Mouse (Mus musculus) midbrain, embryonic 13.5 days (tissue): ENCODE results near the gene Fndc8. TPM values are rescaled to one million over a fixed set of nuclear protein-coding genes. Genes with fewer than 3 reads are reported as not detected.

Source experiments
- ATAC-seq: fragments of 200-750 bp; cut with Nextera tagmentation; 2 replicates; pipeline ENCODE4 v1.8.0; 2017; ENCODE audit warnings: mild to moderate bottlenecking, moderate TSS enrichment, moderate library complexity
- H3K27ac ChIP-seq: fragments of 300-500 bp; sonication (generic); 2 replicates; pipeline ENCODE4 v1.5.1; 2015; ENCODE audit warnings: inconsistent platforms, mild to moderate bottlenecking, moderate library complexity
- H3K27me3 ChIP-seq: fragments of 300-500 bp; sonication (generic); 2 replicates; pipeline ENCODE4 v1.6.1; 2015; ENCODE audit warnings: mild to moderate bottlenecking, inconsistent platforms
- H3K36me3 ChIP-seq: fragments of 300-500 bp; sonication (generic); 2 replicates; pipeline ENCODE4 v1.6.1; 2015; ENCODE audit warnings: mild to moderate bottlenecking, inconsistent platforms
- H3K4me1 ChIP-seq: fragments of 300-500 bp; sonication (generic); replicated peaks from 2 replicates; pipeline ENCODE4 v1.6.1; 2015; ENCODE audit warnings: inconsistent platforms
- H3K4me2 ChIP-seq: fragments of 300-500 bp; sonication (generic); replicated peaks from 2 replicates; pipeline ENCODE4 v1.6.1; 2015; ENCODE audit warnings: moderate library complexity, mild to moderate bottlenecking, inconsistent platforms
- H3K4me3 ChIP-seq: fragments of 300-500 bp; sonication (generic); replicated peaks from 2 replicates; pipeline ENCODE4 v1.5.1; 2015; ENCODE audit warnings: mild to moderate bottlenecking, inconsistent platforms
- H3K9ac ChIP-seq: fragments of 300-500 bp; sonication (generic); replicated peaks from 2 replicates; pipeline ENCODE4 v1.6.1; 2015; ENCODE audit warnings: mild to moderate bottlenecking, inconsistent platforms
- H3K9me3 ChIP-seq: fragments of 300-500 bp; sonication (generic); 2 replicates; pipeline ENCODE4 v1.6.1; 2016; ENCODE audit warnings: mild to moderate bottlenecking, inconsistent platforms
- WGBS: fragments of 180-500 bp; shearing (Covaris S2); methylation state at CpG from one replicate; pipeline ENCODE4 v1.1.7; 2015; 5-methylcytosine and 5-hydroxymethylcytosine counted together
- polyA plus RNA-seq: library from polyadenylated mRNA; unstranded; fragments of >200 nt; fragmentation: Nextera tagmentation; extraction: Ambion mirVana; gene quantifications from 2 replicates; pipeline ENCODE4 v1.2.1, GENCODE M21; 2015

The Fndc8 gene
- polyA plus RNA-seq, 1 experiment from 2014 or later, result 0.48 TPM

DNA sequence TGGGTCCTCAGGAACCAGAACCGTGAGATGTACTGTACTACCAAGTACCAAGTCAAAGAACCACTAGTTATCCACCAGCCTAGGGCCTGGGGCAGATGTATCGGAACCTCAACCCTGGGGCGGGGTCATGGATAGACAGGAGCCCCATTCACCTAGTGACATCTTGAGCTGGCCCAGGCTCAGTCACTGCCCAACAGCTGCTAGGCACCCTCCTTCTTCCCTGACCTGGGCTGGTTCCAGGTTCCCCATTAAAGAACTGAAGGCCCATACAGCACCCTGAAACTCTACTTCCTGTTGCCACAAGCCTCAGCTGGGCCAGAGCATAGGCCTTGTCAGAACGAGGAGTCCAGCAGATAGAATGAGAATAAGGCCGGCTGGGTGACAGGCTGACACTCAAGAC, 7.8 kb downstream of the Fndc8 start:
- no peaks in the 10 kb centered on the region for H3K9me3 ChIP-seq
- H3K4me3 ChIP-seq, result no peak overlapping the region
- H3K27ac ChIP-seq, result no peak overlapping the region
- 91% methylated on average over 5 of the region's 5 CpGs for WGBS
- H3K9ac ChIP-seq, result no peak overlapping the region
- H3K27me3 ChIP-seq, result no peaks in the 10 kb centered on the region
- H3K36me3 ChIP-seq, result peaks cover 77% of the 10 kb centered on the region
- H3K4me1 ChIP-seq, result no peaks in the 10 kb centered on the region
- no peak overlapping the region for H3K4me2 ChIP-seq
- no peak for ATAC-seq

DNA sequence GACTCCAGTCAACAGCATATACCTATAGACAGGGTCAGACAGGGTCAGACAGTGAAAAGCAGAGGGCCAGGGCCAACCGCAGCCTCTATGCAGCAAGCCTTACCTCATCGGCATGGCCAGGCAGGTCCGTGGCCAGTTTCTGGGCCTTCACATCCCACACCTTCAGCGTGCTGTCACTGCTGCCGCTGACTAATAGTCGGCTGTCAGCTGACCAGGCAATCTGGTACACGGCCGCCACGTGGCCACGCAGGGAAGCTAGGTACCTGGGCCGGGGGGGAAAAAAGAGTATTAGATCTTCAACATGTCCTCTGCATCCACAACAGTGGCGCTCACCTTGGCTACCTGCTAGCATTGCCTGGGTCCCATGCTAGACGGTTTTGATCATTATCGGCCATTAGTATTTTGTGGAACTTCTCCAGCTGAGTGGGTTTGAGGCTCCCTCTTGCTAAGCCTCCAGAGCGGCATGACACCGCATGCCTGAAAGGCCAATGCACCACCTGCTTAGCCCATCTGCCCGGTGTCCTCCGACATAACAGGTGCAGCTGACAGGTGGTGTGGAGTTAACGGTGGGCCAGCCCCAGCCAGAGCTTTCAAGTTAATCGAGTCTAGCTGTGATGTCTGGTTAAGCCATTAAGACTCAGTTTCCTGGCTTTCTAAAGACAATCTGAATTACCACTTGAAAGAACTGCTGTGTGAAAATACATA, 9.8 kb downstream of the Fndc8 start:
- Histone ChIP-seq H3K36me3 (peaks cover 94% of the 10 kb centered on the region), H3K4me2 (no peak overlapping the region), H3K4me3 (no peak overlapping the region), H3K27ac (no peak overlapping the region), H3K4me1 (no peaks in the 10 kb centered on the region), H3K9me3 (no peaks in the 10 kb centered on the region), H3K9ac (no peak overlapping the region), H3K27me3 (no peaks in the 10 kb centered on the region)
- WGBS, result 96% methylated on average over 20 of the region's 20 CpGs
- no peak for ATAC-seq

DNA sequence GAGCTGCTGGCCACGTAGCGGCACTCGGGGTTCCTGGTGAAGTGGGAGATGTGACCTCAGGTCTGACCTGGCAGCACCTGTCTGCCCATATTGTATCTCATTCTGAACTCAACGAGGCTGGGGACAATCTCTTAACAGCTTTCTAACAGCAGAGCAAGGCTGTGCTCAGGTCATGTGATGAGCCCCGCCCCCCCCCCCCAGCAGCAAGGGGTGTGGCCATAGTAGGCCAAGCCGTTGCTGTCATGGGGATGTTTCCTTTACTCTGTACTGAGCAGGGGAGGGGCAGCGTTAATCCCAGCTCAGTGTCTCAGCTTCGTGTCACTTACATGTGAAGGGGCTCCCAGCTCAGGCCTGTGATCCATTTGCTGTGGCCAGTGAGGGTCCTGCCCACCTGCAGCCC, 13.0 kb downstream of the Fndc8 start:
- 68% methylated on average over 8 of the region's 8 CpGs for WGBS
- H3K4me1 ChIP-seq, result peaks cover 10% of the 10 kb centered on the region
- no peak overlapping the region for H3K4me2 ChIP-seq
- H3K9ac ChIP-seq, result no peak overlapping the region
- no peak overlapping the region for H3K27ac ChIP-seq
- 0 out of 2 replicates have a peak, but pooled peaks cover 2% of the 10 kb centered on the region for H3K27me3 ChIP-seq
- ATAC-seq, result no peak
- no peaks in the 10 kb centered on the region for H3K9me3 ChIP-seq
- no peak overlapping the region for H3K4me3 ChIP-seq
- peaks cover 65% of the 10 kb centered on the region for H3K36me3 ChIP-seq

DNA sequence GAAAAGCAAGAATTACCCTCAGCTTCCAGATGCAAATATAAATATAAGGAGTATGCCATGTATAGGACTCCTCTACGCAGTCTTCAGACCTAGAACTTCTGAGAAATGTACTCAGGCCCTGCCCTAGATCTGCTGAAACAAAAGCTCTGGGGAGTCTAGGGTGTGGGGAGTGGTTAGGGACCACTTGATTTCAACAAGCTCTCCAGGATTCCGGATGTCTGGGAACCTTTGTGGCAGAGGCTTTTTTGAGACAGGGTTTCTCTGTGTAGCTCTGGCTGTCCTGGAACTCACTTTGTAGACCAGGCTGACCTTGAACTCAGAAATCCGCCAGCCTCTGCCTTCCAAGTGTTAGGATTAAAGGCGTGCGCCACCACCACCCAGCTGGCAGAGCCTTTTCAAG, 13.9 kb downstream of the Fndc8 start:
- 91% methylated on average over 5 of the region's 5 CpGs for WGBS
- ATAC-seq, result no peak

DNA sequence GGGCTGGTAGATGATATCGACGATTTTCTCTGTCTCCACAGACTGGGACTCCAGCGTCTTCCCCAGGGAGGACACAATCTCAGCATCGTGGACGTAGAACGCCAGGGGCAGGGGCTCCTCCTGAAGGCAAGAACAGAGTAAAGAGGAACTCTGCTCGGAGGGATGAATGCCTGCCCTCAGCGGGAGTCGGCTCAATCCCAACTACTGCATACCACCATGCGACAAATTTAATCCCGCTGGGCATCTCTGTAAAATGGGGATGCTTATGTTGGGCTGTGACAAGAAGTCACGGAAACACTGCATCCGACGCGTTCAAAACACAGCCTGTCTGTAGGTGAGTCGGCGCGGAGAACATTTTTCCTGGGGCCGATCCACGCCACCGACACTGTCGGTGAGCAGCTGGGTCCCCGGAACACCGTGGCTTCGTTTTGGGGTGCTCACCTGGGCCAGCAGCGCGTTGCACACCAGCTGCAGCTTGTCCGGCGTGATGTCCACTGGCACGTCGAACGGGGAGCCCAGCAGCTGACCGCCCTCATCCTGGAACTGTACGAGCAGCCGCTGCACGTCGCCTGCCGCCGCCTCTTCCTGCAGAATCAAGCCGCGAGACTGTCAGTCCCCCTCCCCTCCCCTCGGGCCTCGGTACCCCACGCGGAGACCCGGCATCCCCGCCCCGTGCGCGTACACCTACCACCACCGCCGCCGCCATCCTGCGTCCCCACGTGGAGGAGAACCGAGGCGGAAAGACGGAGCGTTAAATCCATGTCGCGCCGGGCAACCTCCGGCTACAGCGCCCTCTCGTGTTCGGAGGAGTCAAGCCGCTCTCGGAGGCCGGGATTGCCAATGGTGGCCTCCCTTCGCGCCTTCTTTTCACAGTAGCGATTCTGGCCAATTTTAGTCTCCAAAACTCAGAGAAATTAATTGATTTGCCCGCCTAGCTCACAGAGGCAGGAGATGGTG, 16.0 kb downstream of the Fndc8 start, which contains the start of gene Nle1:
Nle1 (minus strand) TSS at position 761 of the 957 bp plus-strand sequence.
- peaks cover 35% of the 10 kb centered on the region for H3K36me3 ChIP-seq
- WGBS, result 2% methylated on average over 70 of the region's 73 CpGs

More for the DNA sequence above, 13.9 kb downstream of the Fndc8 start:
- Histone ChIP-seq H3K9ac (no peak overlapping the region), H3K9me3 (no peaks in the 10 kb centered on the region), H3K27ac (no peak overlapping the region), H3K27me3 (peaks cover 7% of the 10 kb centered on the region; the same call in 1 of the 2 replicates), H3K36me3 (peaks cover 56% of the 10 kb centered on the region), H3K4me2 (no peak overlapping the region), H3K4me1 (peaks cover 10% of the 10 kb centered on the region), H3K4me3 (no peak overlapping the region)

DNA sequence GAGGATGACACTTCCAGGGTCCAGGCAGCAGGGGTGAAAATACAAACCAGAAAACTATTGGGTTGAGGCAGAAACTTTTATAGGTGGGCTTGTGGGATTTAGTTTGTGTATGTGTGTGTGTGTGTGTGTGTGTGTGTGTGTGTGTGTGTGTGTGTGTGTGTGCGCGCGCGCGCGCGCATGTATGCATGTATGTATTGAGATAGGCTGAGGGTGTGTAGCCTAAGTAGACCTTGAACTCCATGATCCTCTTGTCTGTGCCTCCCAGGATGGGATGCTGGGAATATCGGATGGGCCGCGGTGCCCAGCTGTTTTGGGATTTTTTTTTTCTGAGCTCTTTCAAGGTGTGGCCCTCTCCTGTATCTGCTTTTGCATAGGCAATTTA, 16.7 kb downstream of the Fndc8 start:
- 64% methylated on average over 10 of the region's 10 CpGs for WGBS
- Histone ChIP-seq H3K36me3 (peaks cover 29% of the 10 kb centered on the region), H3K9ac (peak overlapping the region; percentile 79; the same call in 1 of the 2 replicates)

More for the DNA sequence above, 16.0 kb downstream of the Fndc8 start, which contains the start of gene Nle1:
- Histone ChIP-seq H3K4me2 (peak within 1 kb of the TSS; percentile 74), H3K27ac (no peak within 1 kb of the TSS), H3K9me3 (no peaks in the 10 kb centered on the region), H3K27me3 (peaks cover 12% of the 10 kb centered on the region; the same call in 1 of the 2 replicates), H3K4me3 (peak within 1 kb of the TSS; percentile 68), H3K4me1 (peaks cover 10% of the 10 kb centered on the region), H3K9ac (peak within 1 kb of the TSS; percentile 79)
- peak; percentile 86 for ATAC-seq

DNA sequence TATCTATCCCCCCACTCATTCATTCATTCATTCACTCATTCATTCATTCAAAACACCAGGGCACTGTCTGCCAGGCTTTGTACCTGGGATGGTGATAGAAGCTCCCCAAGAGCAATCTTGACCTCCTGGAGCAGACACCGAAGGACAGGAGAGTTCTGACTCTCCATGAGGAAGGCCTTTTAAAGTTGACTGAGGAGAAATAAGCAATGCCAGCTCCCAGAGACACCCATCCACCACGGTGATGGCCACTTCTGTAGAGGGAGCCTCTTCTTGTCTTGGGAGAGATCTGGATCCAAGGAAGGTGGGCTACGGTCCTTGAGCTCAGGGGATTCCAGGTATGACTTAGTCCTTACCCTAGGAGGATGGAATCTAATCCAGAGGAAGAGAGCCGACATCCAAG, 18.3 kb downstream of the Fndc8 start, which contains the start of gene Unc45b:
Unc45b (plus strand) TSS at position 301 of the 400 bp plus-strand sequence.
- no peak within 1 kb of the TSS for H3K27ac ChIP-seq
- H3K27me3 ChIP-seq, result peaks cover 16% of the 10 kb centered on the region; the same call in 1 of the 2 replicates
- no peak within 1 kb of the TSS for H3K9ac ChIP-seq
- H3K9me3 ChIP-seq, result no peaks in the 10 kb centered on the region
- peaks cover 10% of the 10 kb centered on the region for H3K4me1 ChIP-seq
- H3K4me3 ChIP-seq, result no peak within 1 kb of the TSS
- no peak within 1 kb of the TSS for H3K4me2 ChIP-seq
- no peak for ATAC-seq
- H3K36me3 ChIP-seq, result peaks cover 12% of the 10 kb centered on the region
- 86% methylated on average over 4 of the region's 4 CpGs for WGBS

More for the DNA sequence above, 16.7 kb downstream of the Fndc8 start:
- ATAC-seq, result peak; percentile 19; the same call in 1 of the 2 replicates
- Histone ChIP-seq H3K27ac (no peak overlapping the region), H3K27me3 (peaks cover 16% of the 10 kb centered on the region; the same call in 1 of the 2 replicates), H3K4me1 (peaks cover 10% of the 10 kb centered on the region), H3K4me2 (peak overlapping the region; percentile 74), H3K4me3 (peak overlapping the region; percentile 68), H3K9me3 (no peaks in the 10 kb centered on the region)

DNA sequence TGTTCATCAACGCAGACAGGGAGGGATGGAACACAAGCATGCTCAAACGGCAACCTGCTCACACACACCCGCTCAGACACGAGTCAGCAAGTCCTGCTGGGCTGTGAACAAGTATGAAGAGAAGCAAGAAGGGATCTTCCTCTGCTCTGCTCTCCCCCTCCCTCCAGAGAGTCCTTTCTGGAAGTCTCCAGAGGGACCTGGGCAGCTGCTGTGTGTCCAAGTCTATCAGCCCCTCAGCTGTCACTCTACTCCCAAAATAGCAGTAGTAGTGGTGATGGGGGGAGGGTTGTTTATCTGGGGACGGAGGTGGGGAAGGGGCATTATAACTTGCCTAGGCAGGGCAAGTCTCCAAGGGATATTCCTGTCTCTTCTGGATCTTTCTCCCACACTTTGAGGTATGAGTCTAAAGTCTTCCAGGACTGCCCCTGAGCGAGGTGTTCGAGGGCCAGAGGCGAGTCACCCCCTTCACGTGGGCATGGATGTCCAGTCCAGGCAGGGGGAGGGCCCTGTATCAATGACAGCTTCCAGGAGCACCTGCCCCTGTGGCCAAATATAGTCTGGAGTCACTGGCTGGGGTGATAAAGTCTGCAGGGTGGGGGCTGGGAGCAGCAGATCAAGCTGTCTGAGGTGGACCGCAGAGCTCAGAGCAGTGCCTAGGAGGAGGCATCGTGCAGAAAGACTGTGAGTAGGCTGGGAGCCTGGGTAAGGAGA, 18.9 kb downstream of the Fndc8 start:
- Histone ChIP-seq H3K9me3 (no peaks in the 10 kb centered on the region), H3K4me3 (no peak overlapping the region), H3K4me1 (peaks cover 10% of the 10 kb centered on the region), H3K27me3 (peaks cover 16% of the 10 kb centered on the region; the same call in 1 of the 2 replicates), H3K4me2 (no peak overlapping the region), H3K27ac (no peak overlapping the region), H3K9ac (no peak overlapping the region), H3K36me3 (peaks cover 6% of the 10 kb centered on the region)
- ATAC-seq, result no peak
- WGBS, result 87% methylated on average over 11 of the region's 11 CpGs

DNA sequence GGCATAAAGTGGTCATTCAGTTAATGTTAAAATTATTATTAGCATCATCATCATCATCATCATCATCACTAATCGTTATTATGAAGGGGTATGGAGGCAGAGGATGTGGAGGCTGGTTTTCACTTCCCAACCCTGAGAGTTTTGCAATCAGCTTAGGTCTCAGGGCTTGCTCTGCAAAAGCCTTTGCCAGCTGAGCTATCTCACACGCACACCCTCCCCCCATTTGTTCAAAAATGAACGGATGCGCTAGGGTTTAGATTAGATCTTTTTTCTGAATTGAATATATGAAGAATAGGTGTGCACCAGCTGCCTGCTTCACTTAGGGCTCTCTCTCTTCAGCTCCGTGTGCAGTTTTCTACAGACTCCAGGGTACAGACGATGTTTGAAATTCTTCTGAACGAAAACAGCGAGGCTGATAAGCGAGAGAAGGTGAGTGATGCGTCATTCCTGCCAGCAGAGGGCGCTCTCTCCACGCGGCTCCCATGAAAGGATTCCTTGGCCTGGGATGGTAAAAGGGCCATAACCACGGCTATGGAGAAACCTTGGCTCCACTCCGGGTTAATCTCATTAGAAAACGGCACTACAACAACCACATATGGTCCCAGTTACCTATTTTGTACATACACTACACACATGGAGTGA, 22.9 kb downstream of the Fndc8 start:
- Histone ChIP-seq H3K4me1 (no peaks in the 10 kb centered on the region), H3K27me3 (peaks cover 21% of the 10 kb centered on the region; the same call in 1 of the 2 replicates), H3K36me3 (no peaks in the 10 kb centered on the region), H3K27ac (no peak overlapping the region), H3K4me2 (peak overlapping the region; percentile 43), H3K9ac (peak overlapping the region; percentile 44; the same call in 1 of the 2 replicates), H3K4me3 (no peak overlapping the region; the same call in 1 of the 2 replicates), H3K9me3 (no peaks in the 10 kb centered on the region)
- WGBS, result 8% methylated on average over 16 of the region's 16 CpGs
- peak; percentile 40; the same call in 1 of the 2 replicates for ATAC-seq

DNA sequence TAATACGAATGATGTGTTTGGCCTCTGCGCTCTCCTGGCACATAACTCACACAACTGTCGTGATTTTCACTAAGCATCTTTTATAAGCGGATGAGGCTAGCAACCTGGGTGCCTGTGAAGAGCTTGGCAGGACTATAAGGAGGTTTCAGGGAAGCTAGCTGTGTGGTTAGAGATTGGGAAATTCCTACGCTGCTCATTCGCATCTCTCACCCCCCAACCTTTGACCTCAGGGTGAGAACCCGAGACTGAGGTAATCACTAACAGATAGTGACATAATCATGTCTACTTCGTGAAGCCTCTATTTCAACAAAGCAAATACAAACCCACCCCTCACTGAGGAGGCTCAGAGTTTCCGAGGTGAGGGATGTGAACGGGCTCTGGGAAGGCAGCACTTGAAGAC, 28.8 kb downstream of the Fndc8 start:
- H3K36me3 ChIP-seq, result no peaks in the 10 kb centered on the region
- no peaks in the 10 kb centered on the region for H3K4me1 ChIP-seq
- H3K4me2 ChIP-seq, result no peak overlapping the region
- 0 out of 2 replicates have a peak, but pooled peaks cover 13% of the 10 kb centered on the region for H3K27me3 ChIP-seq
- H3K4me3 ChIP-seq, result no peak overlapping the region
- 70% methylated on average over 10 of the region's 10 CpGs for WGBS
- no peak for ATAC-seq
- no peak overlapping the region for H3K27ac ChIP-seq
- no peak overlapping the region for H3K9ac ChIP-seq
- no peaks in the 10 kb centered on the region for H3K9me3 ChIP-seq

DNA sequence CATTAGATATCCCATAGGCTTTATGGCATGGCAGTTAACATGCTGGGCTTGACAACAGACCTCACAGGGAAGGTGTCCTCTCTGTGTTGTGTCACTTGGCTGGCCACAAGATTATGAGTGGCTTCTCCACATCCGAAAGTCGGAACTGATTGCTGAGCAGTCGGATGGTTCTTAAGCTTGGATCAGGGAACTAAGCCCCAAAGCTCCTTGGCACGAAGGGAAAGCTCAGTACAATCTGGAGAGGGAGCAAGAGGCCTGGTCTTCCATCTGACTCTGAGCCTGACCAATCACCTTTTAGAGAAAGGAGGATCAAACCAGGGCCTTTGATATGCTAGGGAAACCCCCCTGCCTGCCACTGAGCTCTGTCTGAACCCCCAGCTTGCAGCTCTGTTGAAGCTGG, 29.8 kb downstream of the Fndc8 start:
- no peaks in the 10 kb centered on the region for H3K36me3 ChIP-seq
- no peak overlapping the region for H3K4me2 ChIP-seq
- no peak overlapping the region for H3K27ac ChIP-seq
- peaks cover 17% of the 10 kb centered on the region; the same call in 1 of the 2 replicates for H3K27me3 ChIP-seq
- no peaks in the 10 kb centered on the region for H3K4me1 ChIP-seq
- H3K9ac ChIP-seq, result no peak overlapping the region
- ATAC-seq, result no peak
- H3K4me3 ChIP-seq, result no peak overlapping the region
- WGBS, result 73% methylated on average over 4 of the region's 4 CpGs
- H3K9me3 ChIP-seq, result no peaks in the 10 kb centered on the region
